Mouse (Mus musculus): ENCODE measurements at regions not wholly inside any gene's neighbourhood (a gene's known extent, or its start where the extent isn't known, plus 50 kb on each side); places are given as distances from the start of the nearest gene placed in this dataset.

- intact Hi-C loops (cut with DNase I): no loop called here
- DNase-seq: no peak
Observed at GRCm38 (mm10) chr5:75338439-75338838, 186.3 kb downstream of the Pdgfra start.

- DNase-seq: no peak
- intact Hi-C loops (cut with DNase I): no loop called here
Observed at GRCm38 (mm10) chr5:75342599-75342998, 190.5 kb downstream of the Pdgfra start.

- intact Hi-C loops (cut with DNase I): no loop called here
- no peak for DNase-seq
Observed at GRCm38 (mm10) chr5:75346836-75347773, 195.0 kb downstream of the Pdgfra start.

GRCm38 (mm10) chr5:75347774-75348116, 195.7 kb downstream of the Pdgfra start:
- intact Hi-C loops (cut with DNase I): no loop called here
- no peak for DNase-seq

- intact Hi-C loops (cut with DNase I): no loop called here
- no peak for DNase-seq
Observed at GRCm38 (mm10) chr5:75355266-75355665, 203.2 kb downstream of the Pdgfra start.

- no peak for DNase-seq
- intact Hi-C loops (cut with DNase I): no loop called here
Observed at GRCm38 (mm10) chr5:75358869-75359268, 206.8 kb downstream of the Pdgfra start.

GRCm38 (mm10) chr5:75363832-75364231, 210.9 kb upstream of the Kit start:
- intact Hi-C loops (cut with DNase I): no loop called here
- DNase-seq: no peak

GRCm38 (mm10) chr5:75367282-75367681, 207.4 kb upstream of the Kit start:
- intact Hi-C loops (cut with DNase I): no loop called here

DNA sequence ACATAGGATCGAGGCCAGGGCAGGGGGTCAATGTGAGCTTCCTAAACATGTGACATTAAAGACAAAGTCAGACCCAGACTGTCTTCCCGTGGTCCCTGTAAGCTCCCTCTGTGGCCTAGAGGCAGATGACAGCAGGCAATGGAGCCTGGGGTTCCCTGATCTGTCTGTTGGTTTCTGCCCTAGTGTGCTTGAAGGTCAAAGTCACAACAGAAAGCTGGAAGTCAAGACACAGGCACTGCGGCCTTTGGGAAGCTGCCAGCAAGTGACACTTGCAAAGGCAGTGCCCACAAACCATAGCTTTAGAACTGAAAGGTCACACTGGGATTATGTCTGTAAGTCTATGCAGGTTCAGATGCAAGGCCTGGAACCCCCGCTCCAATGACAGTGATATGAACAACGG, 206.0 kb upstream of the Kit start:
- DNase-seq: no peak
- intact Hi-C loops (cut with DNase I): no loop called here

More at GRCm38 (mm10) chr5:75367282-75367681, 207.4 kb upstream of the Kit start:
- DNase-seq: no peak

DNA sequence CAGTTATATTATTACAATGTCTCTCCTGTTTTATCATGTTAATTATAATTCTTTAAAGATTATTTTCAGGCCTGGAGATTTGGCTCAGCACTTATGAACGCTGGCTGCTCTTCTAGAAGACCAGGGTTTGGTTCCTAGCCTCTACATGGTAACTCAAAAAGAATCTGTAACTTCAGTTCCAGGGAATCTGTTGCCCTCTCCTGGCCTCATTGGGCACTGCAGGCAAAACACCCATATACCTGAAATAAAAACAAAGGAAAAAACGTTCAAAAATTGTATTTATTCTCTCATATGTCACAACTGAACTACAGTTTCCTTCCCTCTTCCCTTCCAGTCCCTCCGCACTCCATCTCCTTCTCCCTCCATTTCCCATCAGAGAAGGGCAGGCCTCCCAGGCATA, 201.9 kb upstream of the Kit start:
- DNase-seq: no peak
- intact Hi-C loops (cut with DNase I): no loop called here

GRCm38 (mm10) chr5:75377311-75378300, 197.1 kb upstream of the Kit start:
- no peak for DNase-seq
- intact Hi-C loops (cut with DNase I): no loop called here

DNA sequence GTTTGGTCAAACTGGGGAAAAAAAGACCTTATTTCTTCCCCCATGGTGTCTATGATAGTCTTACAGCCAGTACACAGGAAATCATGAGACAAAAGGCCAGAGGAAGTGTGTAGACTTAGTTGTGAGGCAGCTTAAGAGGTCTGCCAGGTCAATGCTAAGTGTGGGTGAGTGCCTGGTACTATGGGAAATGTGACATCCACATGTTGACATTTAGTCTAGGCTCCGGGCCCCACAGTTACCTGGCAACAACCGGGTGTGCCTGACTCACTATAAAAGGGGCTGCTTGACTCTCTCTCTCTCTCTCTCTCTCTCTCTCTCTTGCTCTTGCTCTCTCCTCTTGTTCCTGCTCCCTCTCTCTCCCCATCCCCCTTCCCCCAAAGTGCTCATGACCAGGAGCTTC, 196.1 kb upstream of the Kit start:
- intact Hi-C loops (cut with DNase I): no loop called here
- DNase-seq: no peak

- intact Hi-C loops (cut with DNase I): no loop called here
Observed at GRCm38 (mm10) chr5:75380340-75380739, 194.4 kb upstream of the Kit start.

GRCm38 (mm10) chr5:75382138-75382537, 192.6 kb upstream of the Kit start:
- DNase-seq: no peak
- intact Hi-C loops (cut with DNase I): no loop called here

More at GRCm38 (mm10) chr5:75380340-75380739, 194.4 kb upstream of the Kit start:
- no peak for DNase-seq

GRCm38 (mm10) chr5:75387886-75388454, 186.7 kb upstream of the Kit start:
- DNase-seq: no peak
- intact Hi-C loops (cut with DNase I): no loop called here

GRCm38 (mm10) chr5:75388699-75389260, 185.9 kb upstream of the Kit start:
- intact Hi-C loops (cut with DNase I): no loop called here
- DNase-seq: no peak

DNA sequence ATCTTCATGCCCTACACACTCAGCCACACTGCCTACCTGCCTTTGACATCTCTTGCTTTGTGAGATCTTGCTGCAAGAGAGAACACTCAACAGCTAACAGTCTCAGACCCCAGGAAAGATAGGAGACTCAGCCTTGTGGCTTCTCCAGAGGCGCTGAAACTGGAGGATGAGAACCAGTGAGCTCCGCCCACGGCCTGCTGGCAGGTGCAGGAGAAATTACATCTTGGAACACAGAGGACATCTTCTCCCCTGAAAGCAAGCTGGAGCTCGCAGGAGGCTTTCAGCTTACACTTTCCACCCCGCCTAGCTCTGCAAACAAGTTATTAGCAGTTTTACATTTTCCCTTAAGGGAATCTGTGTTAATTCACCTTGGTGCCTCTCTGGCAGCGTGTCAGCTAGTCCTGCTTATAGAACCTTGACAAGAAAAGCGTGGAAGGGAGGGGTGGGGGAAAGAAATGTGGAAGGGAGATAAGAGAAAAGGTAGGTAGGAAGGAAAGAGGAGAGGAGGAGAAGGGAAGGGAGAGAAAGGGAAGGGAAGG, 185.2 kb upstream of the Kit start:
- intact Hi-C loops (cut with DNase I): no loop called here
- DNase-seq: no peak

DNA sequence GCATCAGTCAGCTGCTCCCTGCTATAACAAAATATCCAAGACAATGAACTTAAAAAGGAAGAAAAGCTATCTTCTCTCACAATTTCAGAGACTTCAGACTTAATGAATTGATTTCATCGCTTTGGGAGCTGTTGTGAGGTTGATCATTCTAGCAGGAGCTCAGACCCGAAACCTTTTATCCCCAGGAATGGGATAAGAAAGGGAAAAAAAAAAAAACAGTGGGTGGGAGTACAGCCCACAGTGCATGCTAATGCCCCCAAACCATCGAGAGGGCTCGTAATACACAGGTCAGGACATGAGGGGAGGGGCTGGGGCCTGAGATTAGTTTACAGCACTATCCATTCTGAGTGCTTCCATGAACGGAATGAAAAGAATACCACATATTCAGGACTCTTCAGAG, 175.9 kb upstream of the Kit start:
- intact Hi-C loops (cut with DNase I): no loop called here
- DNase-seq: no peak

DNA sequence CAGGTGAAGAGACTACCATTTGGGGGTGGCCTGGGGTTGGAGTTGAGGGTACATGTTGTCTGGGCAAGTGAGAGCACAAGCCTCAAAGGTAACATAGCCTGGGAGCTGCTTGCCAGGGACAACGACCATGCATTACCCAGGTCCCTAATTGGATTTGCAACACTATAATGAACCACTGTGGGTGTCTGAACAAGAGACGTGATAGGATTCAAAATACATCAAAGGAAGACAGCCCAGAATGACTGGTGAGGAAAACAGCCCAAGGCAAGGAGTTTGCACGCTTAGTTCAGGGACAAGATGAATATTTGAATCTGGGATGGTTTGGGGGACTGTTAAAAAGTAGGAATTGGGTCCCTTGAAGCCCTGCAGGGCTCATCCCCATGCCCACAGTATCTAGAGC, 173.0 kb upstream of the Kit start:
- intact Hi-C loops (cut with DNase I): no loop called here
- no peak for DNase-seq

GRCm38 (mm10) chr5:75402631-75403030, 172.1 kb upstream of the Kit start:
- DNase-seq: no peak
- intact Hi-C loops (cut with DNase I): no loop called here

All from gastrocnemius, postnatal 36 days (tissue).